Mouse (Mus musculus) bone marrow, adult 2 months (tissue): ENCODE results near the gene Sos1. TPM values are rescaled to one million over a fixed set of nuclear protein-coding genes. Genes with fewer than 3 reads are reported as not detected.
A peak's percentile ranks its signal among the peaks of the same experiment; 100 is the strongest.

Source experiments
- H3K27ac ChIP-seq: fragments of 200-500 bp; 2 replicates; pipeline ENCODE4 v1.5.1; 2012; ENCODE audit warnings: low read depth, mild to moderate bottlenecking, control low read depth, inconsistent platforms, low read length; ENCODE audit not compliant: control insufficient read depth, poor library complexity, insufficient read depth
- H3K4me1 ChIP-seq: fragments of 200-500 bp; 2 replicates; pipeline ENCODE4 v1.6.1; 2011; ENCODE audit warnings: low read length; ENCODE audit not compliant: control insufficient read depth, insufficient read depth
- H3K4me3 ChIP-seq: fragments of 200-500 bp; replicated peaks from 2 replicates; pipeline ENCODE3; 2011; ENCODE audit warnings: mild to moderate bottlenecking, low read depth, low read length, control low read depth; ENCODE audit not compliant: control insufficient read depth
- CTCF ChIP-seq: fragments of 200-500 bp; IDR thresholded peaks from 2 replicates; pipeline ENCODE4 v1.5.1; 2011; ENCODE audit warnings: low read length, control low read depth; ENCODE audit not compliant: control insufficient read depth, insufficient read depth
- POLR2A ChIP-seq: fragments of 200-500 bp; IDR thresholded peaks from 2 replicates; pipeline ENCODE4 v1.6.1; 2011; ENCODE audit warnings: low read depth, mild to moderate bottlenecking, control low read depth, low read length, borderline replicate concordance; ENCODE audit not compliant: control insufficient read depth
- WGBS: fragments of 180-500 bp; shearing (Covaris S2); methylation state at CpG from one replicate; pipeline ENCODE4 v1.1.7; 2018; 5-methylcytosine and 5-hydroxymethylcytosine counted together
- polyA plus RNA-seq: library from polyadenylated mRNA; stranded (reverse); fragments of >200 nt; gene quantifications from 2 replicates; pipeline ENCODE4 v1.2.4, GENCODE M21; 2011; ENCODE audit warnings: low replicate concordance; ENCODE audit not compliant: missing spikeins, insufficient read depth, insufficient read length

Sos1 gene
- 3.9 and 5.5 TPM in 2 replicates for polyA plus RNA-seq

DNA sequence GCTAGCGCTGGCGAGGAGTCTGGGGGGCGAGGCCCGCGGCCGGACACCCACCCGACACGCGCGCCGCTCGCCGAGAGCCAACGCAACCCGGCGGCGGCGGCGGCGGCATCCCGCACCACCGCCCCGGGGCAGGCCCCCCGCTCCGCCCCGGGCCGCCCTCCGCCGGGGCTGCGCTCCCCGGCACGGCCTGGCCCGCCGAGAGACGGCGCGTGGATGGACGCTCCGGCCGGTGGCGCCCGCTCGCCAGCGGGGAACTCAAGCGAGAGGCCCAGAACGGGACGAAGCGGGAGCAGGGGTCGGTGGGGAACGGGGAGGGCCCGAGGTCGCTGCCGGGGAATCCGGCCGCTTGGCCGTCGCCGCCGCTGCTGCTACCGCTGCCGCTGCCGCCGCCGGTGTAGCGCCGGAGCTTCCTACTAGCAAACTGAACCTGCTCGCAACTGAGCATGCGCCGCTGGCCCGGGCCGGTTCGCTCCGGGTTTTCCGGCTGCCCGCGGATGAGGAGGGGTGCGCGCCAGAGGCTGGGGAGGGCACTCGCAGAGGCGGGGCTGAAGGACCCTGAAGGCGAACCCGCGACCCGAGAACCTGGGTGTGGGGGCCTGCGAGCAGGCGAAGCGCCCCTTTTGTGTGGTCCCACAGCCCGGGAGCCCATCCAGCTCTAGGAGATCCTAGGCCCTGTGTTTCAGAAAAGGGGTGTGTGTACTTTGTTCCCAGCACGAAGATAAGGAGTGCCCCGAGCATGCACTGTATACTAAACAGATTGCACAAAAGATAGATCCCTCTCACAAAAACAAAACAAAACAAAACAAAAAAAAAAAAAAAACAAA is at the start of gene Sos1:
Sos1 (minus strand) TSS at position 423 of the 824 bp plus-strand sequence.
- WGBS, result 3% methylated on average over 89 of the region's 90 CpGs
- Histone ChIP-seq H3K4me3 (peak within 1 kb of the TSS; percentile 76), H3K27ac (peak within 1 kb of the TSS; percentile 93), H3K4me1 (no peaks in the 10 kb centered on the region)
- TF ChIP-seq CTCF (no peak), POLR2A (peak; percentile 82; the same call in 1 of the 2 replicates)

GRCm38 (mm10) chr17:80523231-80523630 is 43.0 kb upstream of the Sos1 start:
- 68% methylated on average over 3 of the region's 3 CpGs for whole genome bisulfite sequencing
- no peak overlapping the region for H3K4me3 ChIP-seq
- H3K27ac ChIP-seq, result no peak overlapping the region
- TF ChIP-seq CTCF, result no peak
- TF ChIP-seq POLR2A, result no peak
- H3K4me1 ChIP-seq, result no peaks in the 10 kb centered on the region

GRCm38 (mm10) chr17:80522229-80522556 is 41.9 kb upstream of the Sos1 start:
- H3K4me3 ChIP-seq, result no peak overlapping the region
- H3K4me1 ChIP-seq, result no peaks in the 10 kb centered on the region
- H3K27ac ChIP-seq, result no peak overlapping the region
- WGBS, result 87% methylated on average over 7 of the region's 7 CpGs
- TF ChIP-seq CTCF (no peak), POLR2A (no peak)

GRCm38 (mm10) chr17:80521521-80522228 is 41.4 kb upstream of the Sos1 start:
- TF ChIP-seq CTCF, result no peak
- no peak for TF ChIP-seq POLR2A
- Histone ChIP-seq H3K4me1 (no peaks in the 10 kb centered on the region), H3K4me3 (no peak overlapping the region), H3K27ac (no peak overlapping the region)
- WGBS, result 45% methylated on average over 4 of the region's 4 CpGs

DNA sequence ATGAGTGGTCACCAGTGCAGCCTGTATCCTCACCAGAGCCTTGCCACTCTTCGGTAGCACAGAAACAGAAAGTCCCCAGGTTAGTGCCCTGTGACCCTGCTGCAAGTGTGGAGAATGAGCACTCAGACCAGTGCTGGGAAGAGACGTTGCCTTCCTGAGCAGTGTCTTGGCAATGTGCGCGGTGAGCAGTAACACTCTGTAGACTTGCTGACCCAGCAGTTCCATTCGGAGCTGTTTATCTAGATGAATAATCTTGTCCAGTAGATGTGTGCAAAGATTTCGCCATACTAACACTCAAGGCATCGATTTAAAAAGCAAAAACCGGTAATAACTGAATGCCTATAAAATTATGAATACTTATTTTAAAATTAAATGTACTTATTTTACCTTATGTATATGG is 40.3 kb upstream of the Sos1 start:
- 73% methylated on average over 8 of the region's 8 CpGs for WGBS
- no peak overlapping the region for H3K4me3 ChIP-seq
- TF ChIP-seq CTCF (no peak), POLR2A (no peak)
- no peaks in the 10 kb centered on the region for H3K4me1 ChIP-seq
- H3K27ac ChIP-seq, result no peak overlapping the region

- TF ChIP-seq POLR2A, result no peak
- no peak for TF ChIP-seq CTCF
- WGBS, result 82% methylated on average over 12 of the region's 12 CpGs
- no peak overlapping the region for H3K4me3 ChIP-seq
- no peaks in the 10 kb centered on the region for H3K4me1 ChIP-seq
- H3K27ac ChIP-seq, result no peak overlapping the region
These were observed 38.6 kb upstream of the Sos1 start for GRCm38 (mm10) chr17:80518811-80519210.

GRCm38 (mm10) chr17:80517244-80517643 is 37.0 kb upstream of the Sos1 start:
- TF ChIP-seq CTCF (no peak), POLR2A (no peak)
- no peaks in the 10 kb centered on the region; the same call in 1 of the 2 replicates for H3K4me1 ChIP-seq
- no peak overlapping the region for H3K4me3 ChIP-seq
- WGBS, result 73% methylated on average over 9 of the region's 9 CpGs
- H3K27ac ChIP-seq, result no peak overlapping the region

DNA sequence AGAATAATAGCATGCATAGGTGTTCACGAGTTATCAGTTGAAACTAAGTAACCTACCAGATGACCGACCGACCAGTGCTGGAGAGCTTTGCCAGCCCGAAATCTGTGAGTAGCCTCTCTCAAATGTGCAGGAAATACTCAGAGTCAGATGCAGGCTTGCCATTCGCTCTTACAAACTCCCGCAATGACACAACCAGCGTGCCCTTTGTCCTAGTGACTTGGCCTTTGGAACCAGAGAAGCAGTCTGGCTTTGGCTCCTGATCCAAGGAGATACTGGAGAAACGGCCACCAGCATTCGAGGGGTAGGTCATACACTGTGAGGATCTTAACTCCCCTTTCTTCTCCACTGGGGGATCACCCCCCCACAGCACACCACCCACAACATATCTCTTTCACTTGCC is 35.7 kb upstream of the Sos1 start:
- Histone ChIP-seq H3K27ac (no peak overlapping the region), H3K4me1 (no peaks in the 10 kb centered on the region; the same call in 1 of the 2 replicates), H3K4me3 (no peak overlapping the region)
- WGBS, result 88% methylated on average over 9 of the region's 9 CpGs
- TF ChIP-seq POLR2A, result no peak
- no peak for TF ChIP-seq CTCF

GRCm38 (mm10) chr17:80515513-80515912 is 35.3 kb upstream of the Sos1 start:
- TF ChIP-seq CTCF (no peak), POLR2A (no peak)
- Histone ChIP-seq H3K27ac (no peak overlapping the region), H3K4me3 (no peak overlapping the region), H3K4me1 (no peaks in the 10 kb centered on the region; the same call in 1 of the 2 replicates)
- WGBS, result 90% methylated on average over 7 of the region's 7 CpGs
